Comparison of ENCODE assay signal across 8 mouse cellular contexts in the genomic region with DNA sequence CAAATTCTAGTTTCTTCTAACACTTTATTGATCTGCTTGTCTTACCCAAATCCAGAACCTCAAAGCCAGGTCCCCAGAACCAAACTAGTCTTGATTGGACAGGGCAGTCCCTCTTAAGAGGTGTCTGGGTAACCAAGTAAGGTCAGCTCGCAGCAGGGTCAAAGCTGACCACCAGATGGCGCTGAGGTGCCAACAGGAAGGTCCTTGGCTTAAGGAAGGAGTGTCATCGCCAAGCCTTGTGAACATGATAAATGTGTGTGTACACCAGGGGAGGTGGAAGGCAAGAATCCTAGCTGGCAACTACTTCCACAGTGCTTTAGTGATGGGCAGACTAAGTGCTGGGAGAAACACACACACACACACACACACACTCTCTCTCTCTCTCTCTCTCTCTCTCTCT. TPM values are rescaled to one million over a fixed set of nuclear protein-coding genes. Genes with fewer than 3 reads are reported as not detected.
DNase-seq lines count a peak whose midpoint lies in the region; ATAC-seq and TF ChIP-seq lines count a peak whose summit lies in the region.

No protein-coding gene starts in this region.

- no peak for ATAC-seq in midbrain, embryonic 16.5 days
- ATAC-seq in midbrain, postnatal 0 days (ENCODE audit: low FRiP score), result peak; percentile 32; the same call in 1 of the 2 replicates

- no peak overlapping the region for H3K9ac ChIP-seq in midbrain, embryonic 16.5 days (ENCODE audit: low read depth, low read length)
- H3K9ac ChIP-seq in midbrain, postnatal 0 days (replicated peaks; ENCODE audit: low read length, poor library complexity, severe bottlenecking), result no peak overlapping the region

- 14% methylated on average over 3 of the region's 3 CpGs for WGBS in midbrain, embryonic 10.5 days
- WGBS in midbrain, embryonic 16.5 days, result 5% methylated on average over 3 of the region's 3 CpGs
- WGBS in midbrain, postnatal 0 days, result 5% methylated on average over 3 of the region's 3 CpGs

- H3K27me3 ChIP-seq in midbrain, embryonic 10.5 days (ENCODE audit: low read depth, poor library complexity, severe bottlenecking), result peaks cover 31% of the 10 kb centered on the region
- H3K27me3 ChIP-seq in midbrain, embryonic 16.5 days (ENCODE audit: control insufficient read depth, insufficient read depth, low read depth, low read length), result no peaks in the 10 kb centered on the region; the same call in 1 of the 2 replicates
- H3K27me3 ChIP-seq in midbrain, postnatal 0 days (ENCODE audit: insufficient read depth, low read length), result no peaks in the 10 kb centered on the region

- intact Hi-C loops in left cerebral cortex, postnatal 4 days (cut with DNase I), result loop anchor here (2.0 kb wide), 1 partner anchor 173 kb away; no protein-coding TSS in a partner anchor

- peak; percentile 99 for TF ChIP-seq CTCF in midbrain, postnatal 0 days (IDR thresholded peaks at IDR 0.05)

- no peak overlapping the region for H3K4me3 ChIP-seq in midbrain, embryonic 10.5 days
- H3K4me3 ChIP-seq in midbrain, embryonic 16.5 days (ENCODE audit: low read depth, low read length), result no peak overlapping the region
- H3K4me3 ChIP-seq in midbrain, postnatal 0 days (ENCODE audit: low read depth, low read length), result no peak overlapping the region

- H3K9me3 ChIP-seq in midbrain, embryonic 10.5 days (replicated peaks), result no peaks in the 10 kb centered on the region
- H3K9me3 ChIP-seq in midbrain, embryonic 16.5 days (replicated peaks; ENCODE audit: control insufficient read depth, low read length, poor library complexity, severe bottlenecking), result no peaks in the 10 kb centered on the region
- no peaks in the 10 kb centered on the region for H3K9me3 ChIP-seq in midbrain, postnatal 0 days (ENCODE audit: low read length)

- H3K4me1 ChIP-seq in midbrain, embryonic 10.5 days, result peaks cover 26% of the 10 kb centered on the region
- peaks cover 8% of the 10 kb centered on the region; the same call in 1 of the 2 replicates for H3K4me1 ChIP-seq in midbrain, embryonic 16.5 days (ENCODE audit: control insufficient read depth, insufficient read depth, low read length)
- H3K4me1 ChIP-seq in midbrain, postnatal 0 days (ENCODE audit: insufficient read depth, low read length), result no peaks in the 10 kb centered on the region

- H3K27ac ChIP-seq in midbrain, embryonic 10.5 days (replicated peaks), result no peak overlapping the region
- no peak overlapping the region for H3K27ac ChIP-seq in midbrain, embryonic 16.5 days (ENCODE audit: low read length)
- H3K27ac ChIP-seq in midbrain, postnatal 0 days (ENCODE audit: low read depth, low read length), result no peak overlapping the region

- no peak overlapping the region for H3K4me2 ChIP-seq in midbrain, embryonic 16.5 days (ENCODE audit: low read length)
- H3K4me2 ChIP-seq in midbrain, postnatal 0 days (ENCODE audit: low read depth, low read length, poor library complexity, severe bottlenecking), result no peak overlapping the region

- peak; percentile 86 for DNase-seq in midbrain, embryonic 10.5 days (ENCODE audit: low spot score)
- DNase-seq in cerebellum, postnatal 4 days (ENCODE audit: low spot score in 2 of 2), result peak; percentile 92 to 95
- peak; percentile 98 for DNase-seq in heart, adult 11 months
- peak; percentile 95 for DNase-seq in kidney, adult 18-20 months
- DNase-seq in left cerebral cortex, postnatal 4 days, result peak; percentile 93
- DNase-seq in midbrain, postnatal 0 days (ENCODE audit: low spot score), result peak; percentile 94
- peak; percentile 92 to 97 for DNase-seq in spleen, postnatal 14 days (ENCODE audit: low spot score in 2 of 2)

- peaks cover 42% of the 10 kb centered on the region for H3K36me3 ChIP-seq in midbrain, embryonic 10.5 days
- H3K36me3 ChIP-seq in midbrain, embryonic 16.5 days (ENCODE audit: control insufficient read depth, insufficient read depth, low read length), result no peaks in the 10 kb centered on the region
- peaks cover 15% of the 10 kb centered on the region; the same call in 1 of the 2 replicates for H3K36me3 ChIP-seq in midbrain, postnatal 0 days (ENCODE audit: insufficient read depth, low read length)

RNA-seq across cellular contexts. Expression of a gene that starts 2.7 kb away (rescaled TPM):
- polyA plus RNA-seq in midbrain, embryonic 10.5 days (2016; fragmentation: Nextera tagmentation; extraction: Ambion mirVana), result 11.8 TPM in 2 replicates
- 3.0 and 4.2 TPM in 2 replicates for polyA plus RNA-seq in midbrain, embryonic 16.5 days (2015; fragmentation: Nextera tagmentation; extraction: Ambion mirVana)
- 10 to 100 TPM; 10.3 to 11.3 TPM for total RNA-seq in left cerebral cortex, postnatal 4 days (2021)
- total RNA-seq in midbrain, postnatal 0 days (2014; rRNA removed), result 10.9 and 13.0 TPM in 2 replicates
- 4.5 and 5.0 TPM in 2 replicates for polyA plus RNA-seq in midbrain, postnatal 0 days (2015; fragmentation: Nextera tagmentation; extraction: Ambion mirVana)

RNA-seq across cellular contexts. Expression of a gene that starts 23.4 kb away (rescaled TPM):
- polyA plus RNA-seq in midbrain, embryonic 10.5 days (2016; fragmentation: Nextera tagmentation; extraction: Ambion mirVana), result not detected in 2 replicates
- polyA plus RNA-seq in midbrain, embryonic 16.5 days (2015; fragmentation: Nextera tagmentation; extraction: Ambion mirVana), result not detected in 2 replicates
- total RNA-seq in left cerebral cortex, postnatal 4 days (2021), result not detected
- not detected in 2 replicates for total RNA-seq in midbrain, postnatal 0 days (2014; rRNA removed)
- polyA plus RNA-seq in midbrain, postnatal 0 days (2015; fragmentation: Nextera tagmentation; extraction: Ambion mirVana), result not detected in 2 replicates
